Mouse (Mus musculus) c-Kit-positive CD71-positive TER-119-positive erythroid progenitor cells, embryonic 14.5 days (primary cell): ENCODE measurements around the gene Mpg.
"Not testable (repeated sequence)": the region's sequence is repeated elsewhere in the genome, so short reads cannot be mapped to it uniquely, and the experiment has no call there.

Experiments used
- DNase-seq: peaks from one replicate; pipeline ENCODE4 v3.0.0-alpha.2; 2013; ENCODE audit warnings: low spot score

Gene Mpg

GRCm38 (mm10) chr11:32226124-32226871 lies at the start of gene Mpg:
TSS of gene Mpg (plus strand) at chr11:32226505.
- peak; percentile 88 for DNase-seq

DNA sequence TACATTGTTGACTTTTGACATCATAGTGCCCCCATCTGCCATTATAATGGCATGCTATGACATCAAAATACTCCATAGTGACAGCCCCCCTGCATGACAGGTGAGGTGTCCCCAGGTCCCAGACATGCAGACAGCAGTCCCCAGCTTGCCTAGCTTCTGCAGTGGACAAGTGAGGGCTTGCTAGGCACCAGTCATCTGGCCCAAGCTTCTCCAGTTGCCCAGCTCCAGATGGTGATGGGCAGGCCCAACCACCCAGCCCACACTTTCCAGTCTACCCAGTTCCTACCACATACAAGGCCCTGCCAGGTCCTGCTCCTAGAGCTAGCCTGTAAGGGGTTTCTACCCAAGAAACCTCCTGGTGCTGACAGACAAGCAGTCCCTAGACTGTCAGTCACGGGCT lies 47.8 kb upstream of the Mpg start:
- no peak for DNase-seq

DNA sequence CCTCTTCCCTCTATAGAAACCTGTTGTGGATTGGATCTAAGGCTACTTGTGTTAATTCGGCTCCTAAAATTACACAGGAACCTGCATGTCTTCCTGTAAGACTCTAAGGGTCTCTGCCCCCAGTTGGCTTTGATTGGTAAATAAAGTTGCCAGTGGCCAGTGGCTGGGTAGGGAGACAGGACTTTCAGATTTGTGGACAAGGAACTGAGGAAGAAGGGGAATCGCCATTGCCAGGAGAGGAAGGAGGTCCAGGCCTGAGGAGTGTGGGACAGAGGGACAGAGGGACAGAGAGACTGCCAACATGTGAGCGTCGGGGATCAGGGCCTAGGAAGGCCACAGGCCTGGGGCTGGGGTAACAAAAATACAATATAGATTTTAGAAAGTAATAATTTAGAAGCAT lies 45.1 kb upstream of the Mpg start:
- no peak for DNase-seq

DNA sequence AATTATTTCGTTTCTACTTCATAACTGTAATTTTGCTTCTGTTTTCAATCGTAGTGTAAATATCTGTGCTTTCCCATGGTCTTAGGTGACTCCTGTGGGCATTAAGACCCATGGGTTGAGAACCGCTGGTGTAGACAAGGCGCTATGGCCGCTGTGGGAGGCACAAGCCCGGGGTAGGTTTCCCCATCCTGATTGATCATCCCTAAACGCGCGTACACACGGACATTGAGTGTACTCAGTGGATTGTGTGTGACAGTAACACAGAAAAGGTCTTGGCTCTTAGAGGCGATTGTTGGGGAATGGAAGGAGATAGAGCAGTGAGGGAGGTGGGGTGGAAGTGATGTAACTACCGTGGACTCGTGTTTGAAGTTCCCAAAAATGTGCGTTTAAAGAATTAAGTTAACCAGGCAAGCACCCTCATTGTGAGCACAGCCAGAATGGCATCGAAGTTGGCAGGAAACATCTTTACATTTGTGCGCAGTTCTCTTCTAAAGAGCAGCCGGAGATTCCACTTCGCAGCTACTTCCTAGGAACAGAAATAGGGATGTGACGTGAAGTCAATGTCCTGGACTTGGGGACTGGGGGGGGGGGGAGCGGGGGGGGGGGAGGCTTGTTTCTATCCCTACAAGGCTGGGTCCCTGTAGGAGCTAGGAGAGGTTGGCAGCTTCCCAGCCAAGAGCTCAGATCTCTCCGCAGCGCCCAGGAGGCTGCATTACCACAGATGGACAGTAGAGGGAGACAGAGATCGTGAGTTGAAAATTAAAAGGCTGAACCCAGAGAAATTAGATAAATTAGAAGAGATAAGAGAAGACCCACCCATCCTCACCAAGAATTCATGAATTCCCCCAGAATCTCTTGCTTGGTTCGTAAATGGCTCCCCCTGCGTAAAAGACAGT lies 44.1 kb upstream of the Mpg start:
- peak; percentile 64 for DNase-seq

DNA sequence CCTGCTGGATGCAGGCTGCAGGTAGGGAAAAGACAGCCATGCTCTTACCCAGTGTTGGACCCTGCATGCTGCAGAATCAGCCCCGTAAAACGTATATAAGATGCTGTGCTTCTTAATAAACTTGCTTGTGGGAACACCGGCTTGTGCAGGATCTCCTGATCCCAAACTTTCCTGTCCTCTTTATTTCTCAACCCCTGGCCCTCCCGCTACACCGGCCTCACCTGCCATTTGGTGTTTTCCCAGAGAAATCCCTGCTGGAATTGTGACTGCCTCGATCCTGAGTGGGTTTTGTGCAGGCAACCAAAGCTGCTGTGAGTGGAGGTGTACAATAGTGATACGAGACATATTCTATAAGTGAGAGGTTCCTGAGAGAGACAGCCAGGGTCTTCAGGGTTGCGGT lies 41.8 kb upstream of the Mpg start:
- no peak for DNase-seq

- no peak for DNase-seq
Measured at GRCm38 (mm10) chr11:32186031-32186430, 40.3 kb upstream of the Mpg start.

DNA sequence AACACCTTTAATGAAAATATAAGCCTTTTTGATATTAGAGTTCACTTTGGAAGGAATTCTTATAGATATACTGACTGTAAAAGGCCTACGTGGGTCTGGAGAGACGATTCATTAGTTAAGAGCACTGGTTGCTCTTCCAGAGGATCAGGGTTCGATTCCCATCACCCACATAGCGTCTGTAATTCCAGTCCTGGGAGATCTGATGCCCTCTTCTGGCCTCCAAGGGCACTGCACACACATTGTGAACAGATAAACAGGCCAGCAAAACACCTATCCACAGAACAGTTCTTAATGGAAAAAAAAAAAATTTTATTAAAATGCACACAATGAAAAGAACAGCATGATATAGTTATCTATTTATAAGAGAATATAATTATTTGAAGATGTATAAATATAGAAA lies 39.0 kb upstream of the Mpg start:
- DNase-seq: no peak

DNA sequence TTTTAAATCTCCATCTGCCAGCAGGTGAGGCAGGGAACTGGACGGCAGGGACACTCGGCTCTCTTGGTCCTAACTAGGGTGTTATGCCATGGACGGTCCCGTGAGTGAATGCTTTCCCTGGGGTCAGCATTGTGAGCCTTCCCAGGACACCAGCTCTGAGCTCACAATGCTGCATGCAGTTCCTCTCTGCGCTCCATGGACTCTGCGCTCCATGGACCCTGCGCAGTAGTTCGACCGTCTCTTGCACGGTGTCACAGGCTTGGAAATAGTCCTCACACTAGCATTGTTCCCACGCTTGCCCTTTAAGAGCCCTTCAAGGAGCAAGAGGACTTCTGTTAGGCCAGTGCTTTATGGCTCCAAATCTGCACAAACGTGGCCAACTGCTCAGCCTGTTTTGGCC lies 37.4 kb upstream of the Mpg start:
- DNase-seq: no peak

DNA sequence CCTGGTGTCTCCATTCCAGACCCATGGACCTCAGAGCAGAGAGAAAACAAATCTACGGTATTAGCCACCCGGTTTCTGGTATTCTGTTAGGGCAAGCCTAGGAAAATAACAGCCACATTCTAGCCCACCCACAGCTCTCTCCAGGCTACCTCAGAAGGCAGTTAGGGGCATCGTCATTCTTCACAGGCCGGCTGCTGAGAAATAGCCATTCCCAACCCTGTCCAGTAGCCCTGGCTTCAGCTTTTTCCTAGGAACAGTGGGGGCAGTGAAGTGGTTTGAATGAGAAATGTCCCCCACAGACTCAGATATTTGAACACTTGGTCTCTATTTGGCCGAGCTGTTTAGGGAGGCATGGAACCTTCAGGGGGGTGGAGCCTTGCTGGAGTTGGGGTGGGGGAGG lies 36.9 kb upstream of the Mpg start:
- DNase-seq: no peak

DNA sequence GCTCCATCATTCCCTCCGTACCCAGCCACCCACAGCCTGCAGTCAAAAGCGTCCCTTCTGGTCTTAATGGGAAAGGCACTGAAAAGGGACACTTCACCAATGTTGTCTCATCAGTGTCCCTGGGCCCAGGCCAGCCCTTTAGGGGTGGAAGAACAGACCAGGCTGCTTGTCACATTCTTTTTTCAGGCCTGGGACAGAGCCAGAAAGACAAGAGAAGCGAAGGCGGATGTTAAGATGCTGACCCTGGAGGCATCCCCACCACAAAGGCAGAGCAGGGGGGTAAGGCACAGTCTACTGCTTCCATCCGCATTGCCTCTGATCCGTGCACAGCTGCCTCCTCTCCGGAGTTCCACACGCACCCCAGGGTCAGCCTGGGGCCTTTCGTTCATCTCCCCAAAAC lies 36.2 kb upstream of the Mpg start:
- DNase-seq: no peak

GRCm38 (mm10) chr11:32190603-32191110 lies 35.6 kb upstream of the Mpg start:
- no peak for DNase-seq

GRCm38 (mm10) chr11:32193156-32193555 lies 33.1 kb upstream of the Mpg start:
- DNase-seq: no peak

DNA sequence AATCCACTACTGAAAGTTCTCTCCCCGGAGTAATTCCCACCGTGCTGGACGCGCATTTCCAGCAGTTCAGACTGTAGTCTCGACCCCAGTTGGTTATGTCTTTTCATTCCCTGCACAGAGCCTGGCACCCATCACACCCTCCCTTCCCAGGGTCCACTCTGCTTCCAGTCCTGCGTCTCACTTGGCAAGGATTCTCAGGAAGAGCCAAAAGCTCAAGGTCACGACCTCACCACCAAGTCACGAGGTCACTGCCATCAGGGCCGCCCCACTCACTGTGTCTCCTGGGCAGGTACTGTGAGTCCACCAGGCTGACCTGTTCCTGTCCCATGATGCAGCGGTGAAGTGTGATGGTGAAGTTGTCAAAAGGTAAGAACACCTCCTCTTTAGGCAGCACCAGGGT lies 32.2 kb upstream of the Mpg start:
- no peak for DNase-seq

DNA sequence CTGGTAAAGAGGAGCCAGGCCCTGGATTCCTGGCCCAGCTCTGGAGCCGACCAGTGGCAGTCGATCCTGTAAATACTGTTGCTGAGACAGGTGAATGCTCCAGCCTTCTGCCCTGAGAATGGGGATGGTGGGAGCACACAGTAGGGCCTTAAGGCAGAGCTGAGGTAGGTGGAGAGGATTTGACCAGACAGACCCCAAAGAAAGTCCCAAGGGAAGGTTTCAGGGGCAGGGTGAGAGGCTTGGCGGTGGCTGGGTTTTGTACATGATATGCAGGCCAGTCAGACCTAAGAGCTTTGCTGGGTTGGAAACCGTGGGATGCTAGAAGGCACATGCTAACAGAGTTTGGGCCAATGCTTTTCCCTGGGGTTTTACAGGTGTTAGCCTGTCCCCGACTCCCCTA lies 31.7 kb upstream of the Mpg start:
- DNase-seq: no peak

DNA sequence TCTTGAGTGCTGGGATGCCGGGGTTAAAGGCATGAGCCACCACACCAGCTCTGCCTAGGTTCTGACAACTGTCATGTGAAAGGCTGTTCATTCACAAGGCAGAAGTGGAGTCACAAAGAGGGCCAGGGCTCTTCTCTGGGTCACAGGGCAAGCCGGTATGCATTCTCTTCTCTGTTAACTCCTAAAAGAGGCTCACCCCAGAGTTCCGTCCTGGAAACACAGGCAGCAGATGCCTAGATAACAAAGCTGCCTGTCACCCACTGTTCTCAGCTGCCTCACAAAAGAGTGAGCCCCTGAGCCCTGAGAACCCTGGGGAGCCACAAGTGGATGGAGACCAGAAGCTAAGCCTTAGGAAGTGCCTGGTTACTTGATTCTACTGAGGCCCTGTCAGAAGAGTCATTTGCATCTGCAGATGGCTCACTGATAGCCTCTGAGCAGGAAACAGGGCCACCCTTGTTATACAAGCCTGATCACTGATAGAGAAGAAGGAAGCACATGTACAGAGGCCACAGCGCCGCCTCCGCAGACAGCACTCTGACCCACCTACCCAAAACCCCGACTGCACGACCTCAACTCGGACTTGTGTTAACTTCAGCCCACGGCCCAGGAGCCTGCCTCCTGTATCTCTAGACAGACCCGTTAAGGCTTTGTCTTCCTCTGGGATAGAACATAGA lies 30.3 kb upstream of the Mpg start:
- no peak for DNase-seq

- DNase-seq: no peak
Measured at GRCm38 (mm10) chr11:32196727-32197126, 29.6 kb upstream of the Mpg start.

DNA sequence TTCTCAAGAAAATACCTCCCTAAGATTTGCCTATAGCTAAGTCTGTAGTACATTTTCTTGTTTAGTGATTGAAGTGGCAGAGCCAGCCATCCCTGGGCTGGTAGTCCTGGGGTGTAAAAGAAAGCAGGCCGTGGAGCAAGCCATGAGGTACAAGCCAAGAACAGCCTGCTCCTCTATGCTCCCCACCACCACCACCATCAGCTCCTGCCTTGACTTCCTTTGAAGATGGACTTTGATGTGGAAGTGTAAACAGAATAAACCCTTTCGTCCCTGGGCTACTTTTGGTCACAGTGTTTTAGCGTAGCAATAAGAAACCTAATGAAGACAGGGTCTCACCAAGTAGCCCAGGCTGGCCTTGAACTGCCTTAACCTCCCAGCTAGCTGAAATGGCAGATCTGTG lies 28.5 kb upstream of the Mpg start:
- no peak for DNase-seq

- DNase-seq: no peak
Measured at GRCm38 (mm10) chr11:32198256-32198955, 27.9 kb upstream of the Mpg start.

DNA sequence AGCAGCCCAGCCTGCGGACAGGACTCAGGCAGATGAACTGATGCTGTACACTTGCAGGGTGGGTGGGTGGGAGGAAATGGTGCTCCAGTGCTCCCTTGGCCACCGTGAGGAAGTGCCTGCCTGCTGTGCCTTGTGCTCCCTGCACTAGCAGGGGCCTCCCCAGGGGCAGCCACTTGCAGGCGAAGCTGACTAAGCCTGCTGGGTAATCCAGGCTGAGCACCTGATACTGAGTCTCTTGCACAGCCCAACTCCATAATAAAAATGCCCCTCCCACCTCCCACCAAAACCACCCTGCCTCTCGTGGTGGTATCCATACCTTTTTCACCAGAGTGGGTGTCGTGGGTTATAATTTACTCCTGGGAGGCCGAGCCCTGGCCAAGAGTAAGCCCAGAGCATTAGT lies 27.1 kb upstream of the Mpg start:
- DNase-seq: no peak

DNA sequence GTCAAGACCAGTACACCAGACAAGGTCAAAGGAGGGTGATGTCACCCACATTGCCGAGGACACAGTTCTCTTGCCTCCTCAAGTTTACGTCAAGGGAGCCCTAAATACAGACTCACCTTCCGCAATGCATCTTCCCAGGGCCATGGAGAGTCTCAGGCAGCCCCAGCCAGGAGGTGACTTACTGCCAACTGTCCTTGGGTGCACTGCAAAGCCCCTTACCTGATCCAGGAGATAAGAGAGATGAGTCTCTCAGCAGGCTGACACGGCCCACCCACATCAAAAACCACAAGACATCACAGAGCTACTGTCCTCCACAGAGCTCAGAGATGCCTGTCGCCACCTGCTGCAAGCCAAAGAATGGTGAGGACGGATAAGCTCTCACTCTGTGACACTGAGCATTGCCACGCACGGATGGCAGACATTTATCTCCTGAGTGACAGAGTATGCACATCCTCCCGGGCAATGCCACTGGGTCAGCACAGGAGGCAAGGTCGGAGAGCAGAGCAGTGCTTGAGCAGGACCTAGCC lies 26.2 kb upstream of the Mpg start, which contains the start of gene Il9r:
Gene Il9r (minus strand): TSS at position 205 of the 527 bp plus-strand sequence.
- no peak for DNase-seq

GRCm38 (mm10) chr11:32200992-32201391 lies 25.3 kb upstream of the Mpg start:
- not testable (repeated sequence) for DNase-seq
